Mouse (Mus musculus): Measurements from ENCODE around the gene Plekhm2. TPM values are rescaled to one million over a fixed set of nuclear protein-coding genes. Genes with fewer than 3 reads are reported as not detected.

Gene Plekhm2
- polyA plus RNA-seq, 1 experiment from 2014 or later, result 5.5 TPM

DNA sequence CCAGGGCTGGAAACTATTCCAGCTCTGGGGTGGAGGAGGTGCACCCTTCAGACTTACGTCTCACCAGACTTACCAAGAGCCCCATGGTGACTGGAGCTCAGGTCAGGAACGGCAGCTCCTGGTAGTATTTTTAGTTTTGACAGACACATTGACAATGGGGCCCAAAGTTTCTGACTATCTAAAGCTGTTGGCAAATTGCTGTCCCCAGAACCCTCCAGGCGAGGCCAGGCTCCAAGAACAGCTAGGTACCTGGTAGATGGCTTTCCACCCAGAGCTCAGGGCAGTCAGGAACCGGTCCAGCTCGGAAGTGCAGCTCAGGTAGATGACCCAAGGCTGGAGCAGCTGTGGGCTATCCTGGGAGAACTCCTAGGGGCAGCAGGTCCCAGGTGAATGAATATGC, 37.2 kb downstream of the Plekhm2 start:
- Histone ChIP-seq H3K4me1 (peaks cover 6% of the 10 kb centered on the region), H3K27me3 (no peaks in the 10 kb centered on the region), H3K36me3 (peaks cover 63% of the 10 kb centered on the region), H3K9me3 (no peaks in the 10 kb centered on the region), H3K27ac (no peak overlapping the region), H3K9ac (no peak overlapping the region), H3K4me3 (no peak overlapping the region), H3K4me2 (no peak overlapping the region)
- no peak for ATAC-seq (ENCODE audit: borderline replicate concordance, extremely low read depth, low FRiP score, low TSS enrichment)
- 94% methylated on average over 5 of the region's 5 CpGs for WGBS

DNA sequence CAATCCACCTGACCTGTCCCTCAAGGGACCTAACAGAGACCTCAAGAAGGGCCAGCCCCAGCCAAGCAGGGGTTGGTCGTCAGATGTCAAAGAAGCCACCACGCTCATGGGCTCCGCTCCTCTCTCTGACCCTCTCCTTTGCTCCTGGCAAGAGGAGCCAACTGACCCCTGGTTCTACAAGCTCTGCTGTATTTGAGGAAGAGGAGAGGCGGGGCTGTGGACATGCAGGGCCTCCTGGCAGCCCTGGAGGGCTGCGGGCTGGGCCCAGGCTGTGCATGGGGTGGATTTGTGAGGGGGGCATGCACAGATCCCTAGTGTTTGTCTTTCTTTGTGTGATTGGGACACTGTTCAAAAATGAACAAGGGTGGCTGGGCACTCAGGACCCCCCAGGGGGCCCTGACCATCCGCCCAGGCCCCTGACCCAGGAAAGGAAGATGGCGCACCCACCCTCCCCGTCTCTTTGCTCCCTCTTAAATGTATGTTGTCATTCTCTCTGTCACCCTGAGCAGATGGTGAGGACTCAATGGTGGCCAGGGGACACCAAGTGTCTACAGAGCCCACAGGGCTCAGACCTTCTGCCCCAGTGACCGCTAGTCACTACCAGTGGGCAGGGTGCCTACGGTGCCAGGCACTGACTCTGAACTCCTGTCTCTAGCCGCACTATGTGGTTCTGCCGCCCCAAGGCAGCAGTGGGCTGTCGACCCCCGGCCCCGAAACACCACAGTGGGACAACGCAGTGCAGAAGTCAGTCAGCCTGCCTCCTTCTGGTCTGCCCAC, 38.7 kb downstream of the Plekhm2 start:
- H3K9ac ChIP-seq, result no peak overlapping the region
- H3K4me2 ChIP-seq, result no peak overlapping the region
- WGBS, result 90% methylated on average over 15 of the region's 16 CpGs
- peaks cover 6% of the 10 kb centered on the region for H3K4me1 ChIP-seq
- no peak overlapping the region for H3K4me3 ChIP-seq
- H3K36me3 ChIP-seq, result peaks cover 48% of the 10 kb centered on the region
- H3K9me3 ChIP-seq, result no peaks in the 10 kb centered on the region
- H3K27ac ChIP-seq, result no peak overlapping the region
- no peak for ATAC-seq (ENCODE audit: borderline replicate concordance, extremely low read depth, low FRiP score, low TSS enrichment)
- no peaks in the 10 kb centered on the region for H3K27me3 ChIP-seq

GRCm38 (mm10) chr4:141624983-141625773, 39.5 kb downstream of the Plekhm2 start:
- no peak for ATAC-seq (ENCODE audit: borderline replicate concordance, extremely low read depth, low FRiP score, low TSS enrichment)
- H3K4me3 ChIP-seq, result no peak overlapping the region
- WGBS, result 69% methylated on average over 19 of the region's 19 CpGs

GRCm38 (mm10) chr4:141624134-141624533, 40.6 kb downstream of the Plekhm2 start:
- no peaks in the 10 kb centered on the region for H3K9me3 ChIP-seq
- no peak overlapping the region for H3K4me2 ChIP-seq
- no peak for ATAC-seq (ENCODE audit: borderline replicate concordance, extremely low read depth, low FRiP score, low TSS enrichment)
- H3K27ac ChIP-seq, result no peak overlapping the region
- no peak overlapping the region for H3K9ac ChIP-seq
- no peak overlapping the region for H3K4me3 ChIP-seq
- no peaks in the 10 kb centered on the region for H3K27me3 ChIP-seq
- peaks cover 6% of the 10 kb centered on the region for H3K4me1 ChIP-seq
- WGBS, result 85% methylated on average over 8 of the region's 8 CpGs
- H3K36me3 ChIP-seq, result peaks cover 29% of the 10 kb centered on the region

More at GRCm38 (mm10) chr4:141624983-141625773, 39.5 kb downstream of the Plekhm2 start:
- Histone ChIP-seq H3K9ac (no peak overlapping the region), H3K4me1 (peaks cover 6% of the 10 kb centered on the region), H3K27ac (no peak overlapping the region), H3K4me2 (no peak overlapping the region), H3K27me3 (no peaks in the 10 kb centered on the region), H3K9me3 (no peaks in the 10 kb centered on the region), H3K36me3 (peaks cover 40% of the 10 kb centered on the region)

DNA sequence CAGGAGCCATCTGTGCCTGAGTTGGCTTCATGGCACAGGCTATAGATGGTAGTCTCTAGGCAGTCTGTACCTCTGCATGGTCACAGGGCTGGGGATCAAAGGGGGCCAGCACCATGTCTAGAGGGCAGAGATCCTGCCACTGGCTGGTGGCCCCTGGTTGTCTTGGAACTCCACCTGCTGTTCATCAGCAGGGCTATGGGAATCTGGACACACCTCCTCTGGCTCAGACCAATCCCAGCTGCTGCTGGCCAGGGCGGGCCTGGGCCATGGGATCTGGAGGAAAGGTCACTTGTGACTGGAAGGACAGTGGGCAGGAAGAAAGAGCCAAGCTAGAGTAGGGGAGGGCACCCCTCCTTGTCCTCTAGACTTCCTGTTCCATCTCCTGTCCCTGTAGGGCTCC, 41.0 kb downstream of the Plekhm2 start, which contains the start of gene Slc25a34:
Gene Slc25a34, minus strand, starts transcription at position 156 of the 400 bp plus-strand sequence.
- Histone ChIP-seq H3K27me3 (no peaks in the 10 kb centered on the region), H3K4me1 (peaks cover 10% of the 10 kb centered on the region), H3K4me2 (no peak within 1 kb of the TSS), H3K4me3 (no peak within 1 kb of the TSS), H3K9me3 (no peaks in the 10 kb centered on the region), H3K9ac (no peak within 1 kb of the TSS), H3K27ac (no peak within 1 kb of the TSS), H3K36me3 (peaks cover 25% of the 10 kb centered on the region)
- peak; percentile 9; the same call in 1 of the 2 replicates for ATAC-seq (ENCODE audit: borderline replicate concordance, extremely low read depth, low FRiP score, low TSS enrichment)
- WGBS, result 53% methylated on average over 1 of the region's 1 CpGs

GRCm38 (mm10) chr4:141623037-141623436, 41.7 kb downstream of the Plekhm2 start:
- no peak overlapping the region for H3K27ac ChIP-seq
- 83% methylated on average over 11 of the region's 11 CpGs for WGBS

GRCm38 (mm10) chr4:141622580-141622979, 42.1 kb downstream of the Plekhm2 start:
- no peak overlapping the region for H3K4me2 ChIP-seq
- ATAC-seq (ENCODE audit: borderline replicate concordance, extremely low read depth, low FRiP score, low TSS enrichment), result no peak
- no peak overlapping the region for H3K4me3 ChIP-seq
- H3K27me3 ChIP-seq, result no peaks in the 10 kb centered on the region
- peaks cover 19% of the 10 kb centered on the region for H3K4me1 ChIP-seq
- no peak overlapping the region for H3K27ac ChIP-seq
- no peaks in the 10 kb centered on the region for H3K9me3 ChIP-seq
- H3K36me3 ChIP-seq, result peaks cover 14% of the 10 kb centered on the region
- no peak overlapping the region for H3K9ac ChIP-seq
- WGBS, result 71% methylated on average over 5 of the region's 5 CpGs

More at GRCm38 (mm10) chr4:141623037-141623436, 41.7 kb downstream of the Plekhm2 start:
- no peaks in the 10 kb centered on the region for H3K9me3 ChIP-seq
- no peak overlapping the region for H3K9ac ChIP-seq
- no peak overlapping the region for H3K4me3 ChIP-seq
- H3K4me1 ChIP-seq, result peaks cover 14% of the 10 kb centered on the region
- peaks cover 18% of the 10 kb centered on the region for H3K36me3 ChIP-seq
- ATAC-seq (ENCODE audit: borderline replicate concordance, extremely low read depth, low FRiP score, low TSS enrichment), result no peak
- no peaks in the 10 kb centered on the region for H3K27me3 ChIP-seq
- H3K4me2 ChIP-seq, result no peak overlapping the region

DNA sequence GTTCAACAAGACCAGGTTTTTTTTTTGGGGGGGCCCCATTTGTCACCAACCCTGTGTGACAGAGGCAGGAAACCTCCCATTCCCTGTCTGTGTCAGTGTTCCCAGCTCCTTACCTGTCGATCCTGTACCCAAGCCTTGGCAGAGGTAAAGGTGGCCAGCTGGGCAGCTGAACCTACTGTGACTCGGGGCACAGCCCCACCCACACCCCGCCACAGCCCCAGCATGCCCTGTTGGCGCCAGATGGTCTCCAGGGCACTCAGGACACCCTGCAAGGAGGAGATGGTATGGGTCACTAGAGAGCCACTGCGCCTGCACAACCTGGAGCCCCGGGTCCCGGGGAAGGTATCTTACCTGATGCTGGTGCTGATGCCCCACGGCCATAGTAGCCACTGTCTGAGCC, 42.6 kb downstream of the Plekhm2 start:
- H3K27me3 ChIP-seq, result no peaks in the 10 kb centered on the region
- H3K4me2 ChIP-seq, result no peak overlapping the region
- 78% methylated on average over 8 of the region's 8 CpGs for WGBS
- no peak overlapping the region for H3K4me3 ChIP-seq
- H3K36me3 ChIP-seq, result peaks cover 11% of the 10 kb centered on the region
- ATAC-seq (ENCODE audit: borderline replicate concordance, extremely low read depth, low FRiP score, low TSS enrichment), result no peak
- peaks cover 23% of the 10 kb centered on the region for H3K4me1 ChIP-seq
- H3K27ac ChIP-seq, result no peak overlapping the region
- no peaks in the 10 kb centered on the region for H3K9me3 ChIP-seq
- no peak overlapping the region for H3K9ac ChIP-seq

GRCm38 (mm10) chr4:141621297-141621696, 43.4 kb downstream of the Plekhm2 start:
- no peak overlapping the region for H3K9ac ChIP-seq
- no peak overlapping the region for H3K4me2 ChIP-seq
- peaks cover 24% of the 10 kb centered on the region for H3K4me1 ChIP-seq
- 77% methylated on average over 8 of the region's 8 CpGs for WGBS
- no peak overlapping the region for H3K27ac ChIP-seq
- no peaks in the 10 kb centered on the region for H3K9me3 ChIP-seq
- no peak overlapping the region for H3K4me3 ChIP-seq
- no peak for ATAC-seq (ENCODE audit: borderline replicate concordance, extremely low read depth, low FRiP score, low TSS enrichment)
- H3K36me3 ChIP-seq, result peaks cover 6% of the 10 kb centered on the region
- no peaks in the 10 kb centered on the region for H3K27me3 ChIP-seq

- Histone ChIP-seq H3K4me1 (peaks cover 24% of the 10 kb centered on the region), H3K36me3 (no peaks in the 10 kb centered on the region), H3K4me2 (0 out of 2 replicates have a peak overlapping the region, but pooled peaks have one; percentile 25), H3K4me3 (no peak overlapping the region), H3K27me3 (no peaks in the 10 kb centered on the region), H3K27ac (no peak overlapping the region), H3K9ac (no peak overlapping the region), H3K9me3 (no peaks in the 10 kb centered on the region)
- no peak for ATAC-seq (ENCODE audit: borderline replicate concordance, extremely low read depth, low FRiP score, low TSS enrichment)
- 82% methylated on average over 9 of the region's 9 CpGs for WGBS
Measured at GRCm38 (mm10) chr4:141619299-141619883, 45.3 kb downstream of the Plekhm2 start.

DNA sequence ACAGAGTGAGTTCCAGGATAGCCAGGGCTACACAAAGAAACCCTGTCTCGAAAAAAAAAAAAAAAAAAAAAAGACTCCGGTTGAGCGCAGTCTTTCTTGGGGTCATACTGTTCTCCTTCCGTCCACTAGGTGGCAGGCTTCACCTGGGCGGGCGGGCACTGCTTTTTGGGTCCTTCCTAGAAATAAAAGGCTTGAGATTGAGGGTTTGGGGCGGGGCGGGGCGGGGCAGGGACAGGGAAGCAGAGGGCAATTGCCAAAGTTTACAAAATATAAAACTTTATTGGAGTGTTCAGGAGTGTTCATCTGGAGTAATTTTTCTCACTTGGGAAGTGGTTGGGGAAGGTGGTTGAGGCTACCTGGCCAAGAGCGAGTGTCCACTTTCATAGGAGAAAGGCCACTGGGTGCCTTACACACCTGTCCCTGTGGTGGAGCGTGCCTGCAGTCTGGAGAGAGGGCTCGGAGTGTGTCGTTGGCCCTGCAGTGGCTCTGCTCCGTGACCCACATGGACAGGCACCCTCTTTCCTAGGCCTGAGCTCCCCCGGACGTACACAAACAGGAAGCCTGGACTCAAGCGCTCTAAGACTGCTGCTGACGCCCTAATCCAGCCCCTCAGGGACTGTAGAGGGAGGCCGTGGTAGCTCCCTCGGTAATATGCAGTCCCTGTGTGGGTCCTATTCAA, 46.0 kb downstream of the Plekhm2 start, which contains the start of gene Tmem82:
Gene Tmem82, minus strand, starts transcription at position 69 of the 679 bp plus-strand sequence.
- Histone ChIP-seq H3K9me3 (no peaks in the 10 kb centered on the region), H3K4me1 (peaks cover 21% of the 10 kb centered on the region), H3K4me3 (peak within 1 kb of the TSS; percentile 26), H3K36me3 (no peaks in the 10 kb centered on the region), H3K9ac (peak within 1 kb of the TSS; percentile 27; the same call in 1 of the 2 replicates), H3K27ac (no peak within 1 kb of the TSS), H3K27me3 (no peaks in the 10 kb centered on the region), H3K4me2 (peak within 1 kb of the TSS; percentile 67)
- peak; percentile 20; the same call in 1 of the 2 replicates for ATAC-seq (ENCODE audit: borderline replicate concordance, extremely low read depth, low FRiP score, low TSS enrichment)
- WGBS, result 19% methylated on average over 20 of the region's 20 CpGs

Data from lung, embryonic 15.5 days (tissue).